Mouse (Mus musculus): Measurements from ENCODE around the gene Psmc3. TPM values are rescaled to one million over a fixed set of nuclear protein-coding genes. Genes with fewer than 3 reads are reported as not detected.

Psmc3 gene
- total RNA-seq, 1 experiment = 262 TPM

GRCm38 (mm10) chr2:91082844-91083243 lies 29.0 kb downstream of the Psmc3 start:
- Histone ChIP-seq H3K4me3 (ENCODE audit: insufficient read depth in 1 of 2, low read depth in 1 of 2, low read length in 2 of 2, poor library complexity in 1 of 2, severe bottlenecking in 1 of 2) (no peak overlapping the region), H3K4me1 (ENCODE audit: control insufficient read depth in 2 of 2, insufficient read depth in 2 of 2, low read length in 2 of 2, poor library complexity in 1 of 2) (peaks cover 0 to 2% of the 10 kb centered on the region in 2 experiments; a peak in 2 of 4 replicates), H3K36me3 (ENCODE audit: control insufficient read depth, insufficient read depth, low read length, poor library complexity, severe bottlenecking) (no peaks in the 10 kb centered on the region), H3K9ac (ENCODE audit: insufficient read depth, low read depth, low read length, poor library complexity, severe bottlenecking) (no peak overlapping the region), H3K27ac (ENCODE audit: insufficient read depth, low read depth, low read length, poor library complexity, severe bottlenecking) (no peak overlapping the region), H3K9me3 (ENCODE audit: control insufficient read depth, insufficient read depth, low read depth, low read length) (no peaks in the 10 kb centered on the region)
- no peak for DNase-seq (ENCODE audit: low read depth, low spot score)
- TF ChIP-seq ZC3H11A (IDR thresholded peaks at IDR 0.05; ENCODE audit: borderline replicate concordance, low read depth, low read length) (no peak), HCFC1 (IDR thresholded peaks at IDR 0.05; ENCODE audit: borderline replicate concordance, insufficient read depth, low read length) (no peak), MAFK (IDR thresholded peaks at IDR 0.05; ENCODE audit: insufficient read depth, low read depth, low read length) (no peak), ZNF384 (IDR thresholded peaks at IDR 0.05; ENCODE audit: low read depth, low read length) (no peak), CHD2 (IDR thresholded peaks at IDR 0.05; ENCODE audit: low read depth, low read length) (no peak)
- in situ Hi-C loops (cut with MboI; ENCODE audit: low sequenced_read_pairs in 2 of 2, unreplicated experiment in 2 of 2) = no loop called here

- H3K9me3 ChIP-seq (ENCODE audit: control insufficient read depth, insufficient read depth, low read depth, low read length) = no peaks in the 10 kb centered on the region
- TF ChIP-seq ZC3H11A (IDR thresholded peaks at IDR 0.05; ENCODE audit: borderline replicate concordance, low read depth, low read length) = no peak
- TF ChIP-seq CHD2 (IDR thresholded peaks at IDR 0.05; ENCODE audit: low read depth, low read length) = no peak
- no peak for TF ChIP-seq MAFK (IDR thresholded peaks at IDR 0.05; ENCODE audit: insufficient read depth, low read depth, low read length)
- no peak for TF ChIP-seq ZNF384 (IDR thresholded peaks at IDR 0.05; ENCODE audit: low read depth, low read length)
- no peak for TF ChIP-seq HCFC1 (IDR thresholded peaks at IDR 0.05; ENCODE audit: borderline replicate concordance, insufficient read depth, low read length)
- DNase-seq (ENCODE audit: low read depth, low spot score) = no peak
- in situ Hi-C loops (cut with MboI; ENCODE audit: low sequenced_read_pairs in 2 of 2, unreplicated experiment in 2 of 2) = no loop called here
- no peaks in the 10 kb centered on the region for H3K36me3 ChIP-seq (ENCODE audit: control insufficient read depth, insufficient read depth, low read length, poor library complexity, severe bottlenecking)
- H3K4me3 ChIP-seq (ENCODE audit: insufficient read depth in 1 of 2, low read depth in 1 of 2, low read length in 2 of 2, poor library complexity in 1 of 2, severe bottlenecking in 1 of 2) = no peak overlapping the region
- no peak overlapping the region for H3K27ac ChIP-seq (ENCODE audit: insufficient read depth, low read depth, low read length, poor library complexity, severe bottlenecking)
- no peak overlapping the region for H3K9ac ChIP-seq (ENCODE audit: insufficient read depth, low read depth, low read length, poor library complexity, severe bottlenecking)
- peaks cover 0 to 2% of the 10 kb centered on the region in 2 experiments; a peak in 2 of 4 replicates for H3K4me1 ChIP-seq (ENCODE audit: control insufficient read depth in 2 of 2, insufficient read depth in 2 of 2, low read length in 2 of 2, poor library complexity in 1 of 2)
Observed at GRCm38 (mm10) chr2:91083366-91083940, 29.6 kb downstream of the Psmc3 start.

- Histone ChIP-seq H3K9ac (ENCODE audit: insufficient read depth, low read depth, low read length, poor library complexity, severe bottlenecking) (no peak overlapping the region), H3K27ac (ENCODE audit: insufficient read depth, low read depth, low read length, poor library complexity, severe bottlenecking) (no peak overlapping the region), H3K4me3 (ENCODE audit: insufficient read depth in 1 of 2, low read depth in 1 of 2, low read length in 2 of 2, poor library complexity in 1 of 2, severe bottlenecking in 1 of 2) (no peak overlapping the region), H3K36me3 (ENCODE audit: control insufficient read depth, insufficient read depth, low read length, poor library complexity, severe bottlenecking) (no peaks in the 10 kb centered on the region), H3K9me3 (ENCODE audit: control insufficient read depth, insufficient read depth, low read depth, low read length) (no peaks in the 10 kb centered on the region), H3K4me1 (ENCODE audit: control insufficient read depth in 2 of 2, insufficient read depth in 2 of 2, low read length in 2 of 2, poor library complexity in 1 of 2) (no peaks in the 10 kb centered on the region)
- TF ChIP-seq CHD2 (IDR thresholded peaks at IDR 0.05; ENCODE audit: low read depth, low read length) = no peak
- TF ChIP-seq ZC3H11A (IDR thresholded peaks at IDR 0.05; ENCODE audit: borderline replicate concordance, low read depth, low read length) = no peak
- no peak for DNase-seq (ENCODE audit: low read depth, low spot score)
- in situ Hi-C loops (cut with MboI; ENCODE audit: low sequenced_read_pairs in 2 of 2, unreplicated experiment in 2 of 2) = no loop called here
Observed at GRCm38 (mm10) chr2:91084179-91084820, 30.5 kb downstream of the Psmc3 start.

- no peaks in the 10 kb centered on the region for H3K4me1 ChIP-seq (ENCODE audit: control insufficient read depth in 2 of 2, insufficient read depth in 2 of 2, low read length in 2 of 2, poor library complexity in 1 of 2)
- no peak overlapping the region for H3K4me3 ChIP-seq (ENCODE audit: insufficient read depth in 1 of 2, low read depth in 1 of 2, low read length in 2 of 2, poor library complexity in 1 of 2, severe bottlenecking in 1 of 2)
- H3K27ac ChIP-seq (ENCODE audit: insufficient read depth, low read depth, low read length, poor library complexity, severe bottlenecking) = no peak overlapping the region
- in situ Hi-C loops (cut with MboI; ENCODE audit: low sequenced_read_pairs in 2 of 2, unreplicated experiment in 2 of 2) = no loop called here
- H3K9me3 ChIP-seq (ENCODE audit: control insufficient read depth, insufficient read depth, low read depth, low read length) = no peaks in the 10 kb centered on the region
- no peak overlapping the region for H3K9ac ChIP-seq (ENCODE audit: insufficient read depth, low read depth, low read length, poor library complexity, severe bottlenecking)
- TF ChIP-seq ZC3H11A (IDR thresholded peaks at IDR 0.05; ENCODE audit: borderline replicate concordance, low read depth, low read length) (no peak), CHD2 (IDR thresholded peaks at IDR 0.05; ENCODE audit: low read depth, low read length) (no peak), MAFK (IDR thresholded peaks at IDR 0.05; ENCODE audit: insufficient read depth, low read depth, low read length) (no peak), ZNF384 (IDR thresholded peaks at IDR 0.05; ENCODE audit: low read depth, low read length) (no peak), HCFC1 (IDR thresholded peaks at IDR 0.05; ENCODE audit: borderline replicate concordance, insufficient read depth, low read length) (no peak)
- DNase-seq (ENCODE audit: low read depth, low spot score) = no peak
- H3K36me3 ChIP-seq (ENCODE audit: control insufficient read depth, insufficient read depth, low read length, poor library complexity, severe bottlenecking) = no peaks in the 10 kb centered on the region
Observed at GRCm38 (mm10) chr2:91085494-91086391, 31.9 kb downstream of the Psmc3 start.

Measured in ES-E14 (cell line).